Mouse (Mus musculus) stomach, postnatal 0 days (tissue): ENCODE measurements at regions not wholly inside any gene's neighbourhood (a gene's known extent, or its start where the extent isn't known, plus 50 kb on each side); places are given as distances from the start of the nearest gene placed in this dataset.

Source experiments
- ATAC-seq: fragments of 200-750 bp; cut with Nextera tagmentation; 2 replicates; pipeline ENCODE4 v1.8.0; 2017; ENCODE audit not compliant: low FRiP score, low TSS enrichment
- DNase-seq: peaks from one replicate; pipeline ENCODE4 v3.0.0-alpha.2; 2016; ENCODE audit warnings: low spot score
- H3K27ac ChIP-seq: fragments of 300-500 bp; sonication (generic); replicated peaks from 2 replicates; pipeline ENCODE4 v1.5.1; 2014; ENCODE audit warnings: mild to moderate bottlenecking, control low read depth
- H3K27me3 ChIP-seq: fragments of 300-500 bp; sonication (generic); 2 replicates; pipeline ENCODE4 v1.6.1; 2014; ENCODE audit warnings: low read length; ENCODE audit not compliant: control insufficient read depth, insufficient read depth
- H3K36me3 ChIP-seq: fragments of 300-500 bp; sonication (generic); 2 replicates; pipeline ENCODE4 v1.6.1; 2014; ENCODE audit warnings: low read length, mixed read lengths; ENCODE audit not compliant: control insufficient read depth, insufficient read depth
- H3K4me1 ChIP-seq: fragments of 300-500 bp; sonication (generic); replicated peaks from 2 replicates; pipeline ENCODE4 v1.6.1; 2014; ENCODE audit warnings: antibody characterized with exemption; ENCODE audit not compliant: control insufficient read depth, insufficient read depth
- H3K4me2 ChIP-seq: fragments of 300-500 bp; sonication (generic); replicated peaks from 2 replicates; pipeline ENCODE4 v1.6.1; 2014; ENCODE audit warnings: low read depth, mild to moderate bottlenecking, control low read depth, moderate library complexity
- H3K4me3 ChIP-seq: fragments of 300-500 bp; sonication (generic); 2 replicates; pipeline ENCODE4 v1.5.1; 2014; ENCODE audit warnings: low read depth, low read length, control low read depth
- H3K9ac ChIP-seq: fragments of 300-500 bp; sonication (generic); 2 replicates; pipeline ENCODE4 v1.6.1; 2014; ENCODE audit warnings: mild to moderate bottlenecking, low read length, control low read depth, mixed read lengths
- H3K9me3 ChIP-seq: fragments of 300-500 bp; sonication (generic); 2 replicates; pipeline ENCODE4 v1.6.1; 2016; ENCODE audit warnings: low read length; ENCODE audit not compliant: control insufficient read depth
- CTCF ChIP-seq: IDR thresholded peaks from 2 replicates; pipeline ENCODE4 v1.5.1; 2016; ENCODE audit warnings: antibody characterized with exemption, low read depth, mild to moderate bottlenecking, moderate library complexity
- EP300 ChIP-seq: optimal IDR thresholded peaks from 2 replicates; pipeline ENCODE3; 2016; ENCODE audit warnings: antibody characterized with exemption
- WGBS: fragments of 180-500 bp; shearing (Covaris S2); extraction: QIAGEN DNeasy Blood & Tissue Kit; methylation state at CpG from one replicate; pipeline ENCODE4 v1.1.7; 2014; 5-methylcytosine and 5-hydroxymethylcytosine counted together

DNA sequence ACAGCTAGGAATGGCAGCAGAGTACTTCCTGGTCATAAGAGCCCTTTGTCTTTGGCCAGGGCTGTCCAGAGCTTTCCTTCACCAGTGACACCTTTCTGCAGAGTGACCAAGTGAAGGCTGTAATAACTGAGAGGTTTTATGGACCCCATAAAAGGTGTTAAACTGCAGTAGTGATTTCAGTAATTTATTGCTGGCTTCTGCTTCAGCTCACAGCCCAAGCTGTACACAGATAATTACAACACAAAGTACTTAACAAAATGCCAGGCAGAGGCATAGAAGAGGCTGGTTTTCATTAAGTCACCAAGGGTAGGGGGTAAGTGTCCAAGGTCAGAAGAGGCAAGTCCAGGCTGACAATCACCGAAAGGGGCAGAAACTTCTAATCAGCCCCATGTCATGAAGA, 83.8 kb downstream of the Eif4e start:
- Histone ChIP-seq H3K4me1 (no peaks in the 10 kb centered on the region), H3K27me3 (no peaks in the 10 kb centered on the region), H3K9me3 (no peaks in the 10 kb centered on the region), H3K4me3 (no peak overlapping the region), H3K4me2 (no peak overlapping the region), H3K36me3 (no peaks in the 10 kb centered on the region), H3K27ac (no peak overlapping the region), H3K9ac (no peak overlapping the region)
- TF ChIP-seq EP300 = no peak
- no peak for TF ChIP-seq CTCF
- 86% methylated on average over 1 of the region's 1 CpGs for WGBS
- no peak for DNase-seq
- ATAC-seq = no peak

- TF ChIP-seq CTCF (no peak), EP300 (no peak)
- no peaks in the 10 kb centered on the region for H3K36me3 ChIP-seq
- H3K4me1 ChIP-seq = no peaks in the 10 kb centered on the region
- H3K27me3 ChIP-seq = no peaks in the 10 kb centered on the region
- H3K4me3 ChIP-seq = no peak overlapping the region
- DNase-seq (no peak), ATAC-seq (no peak)
- no peak overlapping the region for H3K27ac ChIP-seq
- 42% methylated on average over 9 of the region's 9 CpGs for WGBS
- H3K4me2 ChIP-seq = no peak overlapping the region
- no peak overlapping the region for H3K9ac ChIP-seq
- no peaks in the 10 kb centered on the region for H3K9me3 ChIP-seq
Measured at GRCm38 (mm10) chr3:138612884-138613653, 87.1 kb downstream of the Eif4e start.

DNA sequence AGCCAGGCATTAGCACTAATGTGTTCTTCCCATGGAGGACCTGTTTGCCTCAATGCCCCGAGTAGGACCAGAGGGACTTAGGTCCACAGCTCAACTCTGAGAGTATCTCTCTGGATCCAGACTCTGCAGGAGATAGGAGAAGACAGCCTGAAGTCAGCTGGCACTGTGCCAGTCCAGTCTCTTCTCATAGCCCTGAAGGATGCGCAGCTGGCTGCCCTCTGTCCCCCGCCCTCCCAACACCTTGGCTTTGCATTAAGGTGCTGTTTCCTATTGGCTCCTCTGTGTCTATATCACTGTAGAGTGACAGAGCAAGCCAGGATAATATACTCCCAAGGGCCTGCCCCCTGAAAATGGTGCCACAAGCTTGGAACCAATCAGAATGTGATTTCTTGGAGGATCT, 87.7 kb downstream of the Eif4e start:
- Histone ChIP-seq H3K4me1 (no peaks in the 10 kb centered on the region), H3K27me3 (no peaks in the 10 kb centered on the region), H3K4me3 (no peak overlapping the region), H3K27ac (no peak overlapping the region), H3K9ac (no peak overlapping the region), H3K9me3 (no peaks in the 10 kb centered on the region), H3K36me3 (no peaks in the 10 kb centered on the region), H3K4me2 (no peak overlapping the region)
- no peak for DNase-seq
- ATAC-seq = no peak
- 84% methylated on average over 3 of the region's 3 CpGs for WGBS
- TF ChIP-seq CTCF (no peak), EP300 (no peak)

GRCm38 (mm10) chr3:138614899-138615298, 88.9 kb downstream of the Eif4e start:
- WGBS = 79% methylated on average over 2 of the region's 2 CpGs
- Histone ChIP-seq H3K4me2 (no peak overlapping the region), H3K4me3 (no peak overlapping the region), H3K9me3 (no peaks in the 10 kb centered on the region), H3K27ac (no peak overlapping the region), H3K36me3 (no peaks in the 10 kb centered on the region), H3K4me1 (no peaks in the 10 kb centered on the region), H3K27me3 (no peaks in the 10 kb centered on the region), H3K9ac (no peak overlapping the region)
- peak; percentile 38; the same call in 1 of the 2 replicates for TF ChIP-seq CTCF
- TF ChIP-seq EP300 = no peak
- DNase-seq = no peak
- no peak for ATAC-seq

- WGBS = 82% methylated on average over 4 of the region's 4 CpGs
- no peak overlapping the region for H3K4me3 ChIP-seq
- no peak overlapping the region for H3K9ac ChIP-seq
- TF ChIP-seq CTCF (peak; percentile 61), EP300 (no peak)
- no peaks in the 10 kb centered on the region for H3K4me1 ChIP-seq
- DNase-seq (no peak), ATAC-seq (no peak)
- H3K9me3 ChIP-seq = no peaks in the 10 kb centered on the region
- H3K4me2 ChIP-seq = no peak overlapping the region
- H3K27ac ChIP-seq = no peak overlapping the region
- H3K36me3 ChIP-seq = no peaks in the 10 kb centered on the region
- H3K27me3 ChIP-seq = no peaks in the 10 kb centered on the region
Measured at GRCm38 (mm10) chr3:138620263-138620662, 94.3 kb downstream of the Eif4e start.

- DNase-seq = no peak
- no peak overlapping the region for H3K27ac ChIP-seq
- H3K9ac ChIP-seq = no peak overlapping the region
- no peak overlapping the region for H3K4me2 ChIP-seq
- H3K4me3 ChIP-seq = no peak overlapping the region
- ATAC-seq = no peak
- TF ChIP-seq CTCF (no peak), EP300 (no peak)
- H3K27me3 ChIP-seq = no peaks in the 10 kb centered on the region
- H3K36me3 ChIP-seq = no peaks in the 10 kb centered on the region
- no peaks in the 10 kb centered on the region for H3K4me1 ChIP-seq
- 88% methylated on average over 2 of the region's 2 CpGs for WGBS
- H3K9me3 ChIP-seq = no peaks in the 10 kb centered on the region
Measured at GRCm38 (mm10) chr3:138624128-138624527, 98.1 kb downstream of the Eif4e start.
